ENCODE assay signal across 1 mouse cellular context in genomic region chr15:77928673-77929331, GRCm38 (mm10).
TF ChIP-seq lines count a peak whose summit lies in the region.

Gene Txn2 (minus strand): TSS chr15:77929006.

TF ChIP-seq in CH12.LX, 34 proteins besides CTCF, POLR2A, EP300 and RAD21 (continued from another document):
- TF ChIP-seq MYC (IDR thresholded peaks at IDR 0.05; ENCODE audit: low read depth, low read length) = peak; percentile 91
- TF ChIP-seq IRF4 (IDR thresholded peaks at IDR 0.05; ENCODE audit: low read depth, low read length) = peak; percentile 83
- peak; percentile 71; the same call in 1 of the 2 replicates for TF ChIP-seq UBTF (IDR thresholded peaks at IDR 0.05; ENCODE audit: low read depth, low read length)
- peak; percentile 43 for TF ChIP-seq USF1 (IDR thresholded peaks at IDR 0.05; ENCODE audit: low read depth, low read length)
- peak; percentile 72 for TF ChIP-seq CHD2 (IDR thresholded peaks at IDR 0.05; ENCODE audit: low read length)
- TF ChIP-seq E2F4 (IDR thresholded peaks at IDR 0.05; ENCODE audit: insufficient replicate concordance, low read depth, low read length) = peak; percentile 88; the same call in 1 of the 2 replicates
- no peak for TF ChIP-seq SMC3 (IDR thresholded peaks at IDR 0.05; ENCODE audit: low read depth, low read length)
- TF ChIP-seq ZMIZ1 (IDR thresholded peaks at IDR 0.05; ENCODE audit: low read depth, low read length) = peak; percentile 69
- TF ChIP-seq ETS1 (conservative IDR thresholded peaks at IDR 0.05; ENCODE audit: low read depth, low read length) = no peak; the same call in 1 of the 2 replicates
- peak; percentile 99 for TF ChIP-seq MAZ (IDR thresholded peaks at IDR 0.05; ENCODE audit: low read depth, low read length)
- TF ChIP-seq MAFK (IDR thresholded peaks at IDR 0.05; ENCODE audit: insufficient replicate concordance, low read length) = 0 out of 2 replicates have a peak, but pooled peaks have one; percentile 39
- TF ChIP-seq ELF1 (IDR thresholded peaks at IDR 0.05; ENCODE audit: low read depth, low read length) = peak; percentile 90
- TF ChIP-seq SIN3A (IDR thresholded peaks at IDR 0.05; ENCODE audit: low read length) = peak; percentile 93
